Mouse (Mus musculus) lung, adult 10 weeks (tissue): ENCODE data around the gene Psip1. TPM values are rescaled to one million over a fixed set of nuclear protein-coding genes. Genes with fewer than 3 reads are reported as not detected.

ENCODE experiments used
- polyA plus RNA-seq: library from polyadenylated mRNA; stranded (reverse); fragments of 350-450 nt; fragmentation: Illumina TruSeq; extraction: RNeasy Lipid Tissue Mini Kit (QIAGEN cat#74804); gene quantifications from one replicate; pipeline ENCODE4 v1.2.3, GENCODE M21; 2014; ENCODE audit warnings: low read depth, low replicate concordance; ENCODE audit not compliant: insufficient read depth

The Psip1 gene
- polyA plus RNA-seq = 25.1 TPM

GRCm38 (mm10) chr4:83486117-83486901, at the start of gene Psip1:
Gene Psip1, minus strand, starts transcription at chr4:83486459.

GRCm38 (mm10) chr4:83524843-83525689, 38.8 kb upstream of the Psip1 start, which contains the start of gene Ccdc171:
Gene Ccdc171, plus strand, starts transcription at chr4:83525545.

GRCm38 (mm10) chr4:83417160-83417819, 69.0 kb downstream of the Psip1 start, which contains the start of gene Snapc3:
Gene Snapc3, plus strand, starts transcription at chr4:83417724.

Other genes with a start within 250 kb of the Psip1 start
- gene Ttc39b, start 162.2 kb downstream of the Psip1 start, polyA plus RNA-seq = 4.0 TPM
- 5.4 TPM for gene Snapc3, start 68.7 kb downstream of the Psip1 start, polyA plus RNA-seq
- gene Ccdc171, start 39.1 kb upstream of the Psip1 start, polyA plus RNA-seq = 0.68 TPM